Mouse (Mus musculus) lung, adult 18-20 months (tissue): ENCODE data around the gene Usmg5.
"Not testable (repeated sequence)": the region's sequence is repeated elsewhere in the genome, so short reads cannot be mapped to it uniquely, and the experiment has no call there.

ENCODE experiments used
- DNase-seq, 2 experiments: peaks; one replicate each; pipeline ENCODE4 v3.0.0; 2022; ENCODE audit warnings: mixed read lengths in 2 of 2

The Usmg5 gene

DNA sequence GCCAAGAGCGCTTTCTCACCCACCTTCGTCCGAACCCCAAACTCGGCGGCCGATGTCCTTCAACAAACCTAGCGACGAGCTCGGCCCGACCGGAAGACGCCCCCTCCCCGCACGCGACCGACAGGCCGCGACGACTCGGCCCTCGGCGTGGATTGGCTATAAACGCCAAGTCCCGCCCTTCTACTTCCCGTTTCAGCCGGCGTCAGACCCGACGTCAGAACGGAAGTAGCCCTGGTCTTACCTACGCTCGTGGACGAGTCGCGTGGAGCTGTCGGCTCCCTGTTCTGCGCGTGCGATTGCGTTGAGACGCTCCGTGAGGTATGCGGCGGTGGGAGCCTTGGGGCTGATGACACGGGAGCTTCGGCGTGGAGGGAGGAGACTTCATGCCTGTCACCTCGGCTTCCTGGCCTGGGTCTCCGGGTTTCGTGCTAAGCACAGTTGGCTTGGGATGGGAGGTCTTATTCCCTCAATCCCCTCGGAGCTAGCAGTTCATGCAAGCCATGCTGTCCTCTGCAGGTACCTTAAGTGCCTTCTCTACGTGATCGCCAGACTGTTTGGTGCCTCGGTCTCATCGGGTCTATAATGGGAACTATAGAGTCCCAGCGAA is at the start of gene Usmg5, which contains the start of gene Pdcd11:
Gene Usmg5, minus strand, starts transcription at position 98 of the 607 bp plus-strand sequence.
Gene Pdcd11, plus strand, starts transcription at position 219 of the 607 bp plus-strand sequence.
- peak; percentile 96 to 97 for DNase-seq

DNA sequence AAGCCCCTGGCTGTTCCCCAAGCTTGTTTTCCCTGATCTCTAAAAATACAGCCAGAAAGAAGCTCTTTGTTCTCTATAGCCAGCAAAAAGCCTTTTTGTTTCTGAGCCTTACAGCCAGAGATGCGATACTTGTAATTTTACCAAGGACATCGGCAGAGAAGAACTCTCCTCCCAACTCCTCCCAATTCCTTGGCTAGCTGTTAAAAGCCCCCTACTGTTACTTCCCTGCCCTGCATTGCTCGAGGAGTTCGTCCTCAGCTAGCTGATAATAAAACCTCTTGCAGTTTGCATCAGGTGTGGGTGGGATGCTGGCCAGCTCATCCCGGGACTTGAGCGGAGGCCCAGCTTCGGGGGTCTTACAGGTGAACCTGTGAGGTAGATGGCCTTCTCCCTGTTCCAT is 49.2 kb upstream of the Usmg5 start:
- not testable (repeated sequence) for DNase-seq

DNA sequence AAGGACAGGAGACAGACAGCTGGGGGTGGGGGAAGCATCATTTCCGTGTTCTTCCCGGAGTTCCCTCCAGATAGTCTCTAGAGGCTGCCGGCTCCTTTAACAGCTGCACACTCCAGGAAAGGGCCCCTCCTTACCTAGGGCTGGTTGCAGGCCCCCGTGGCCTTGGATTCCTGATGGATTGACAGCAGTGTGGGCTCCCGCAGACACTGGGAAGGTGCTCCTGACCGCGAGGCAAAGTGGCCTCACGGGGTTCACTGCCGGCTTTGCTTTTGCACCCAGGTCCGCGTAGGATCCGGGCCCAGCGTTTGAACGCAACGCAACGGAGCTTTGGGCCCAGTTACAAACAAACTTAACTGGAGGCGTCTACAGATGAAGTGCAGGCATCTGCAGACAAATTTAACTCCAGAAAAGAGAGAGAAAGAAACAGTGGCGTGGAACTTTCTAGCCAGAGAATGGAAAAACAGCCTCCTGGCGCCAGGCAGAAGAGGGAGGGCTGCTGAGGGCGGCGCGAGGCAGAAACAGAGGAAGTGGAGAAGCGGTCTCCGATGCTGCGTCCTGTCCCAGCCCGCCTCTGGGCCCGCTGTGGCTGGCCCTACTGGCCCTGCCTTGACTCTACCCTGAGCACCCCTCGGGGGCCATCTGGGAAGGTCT is 47.4 kb upstream of the Usmg5 start, which contains the start of gene Calhm2:
Gene Calhm2, minus strand, starts transcription at position 524 of the 651 bp plus-strand sequence.
- DNase-seq, result peak; percentile 60 to 64

DNA sequence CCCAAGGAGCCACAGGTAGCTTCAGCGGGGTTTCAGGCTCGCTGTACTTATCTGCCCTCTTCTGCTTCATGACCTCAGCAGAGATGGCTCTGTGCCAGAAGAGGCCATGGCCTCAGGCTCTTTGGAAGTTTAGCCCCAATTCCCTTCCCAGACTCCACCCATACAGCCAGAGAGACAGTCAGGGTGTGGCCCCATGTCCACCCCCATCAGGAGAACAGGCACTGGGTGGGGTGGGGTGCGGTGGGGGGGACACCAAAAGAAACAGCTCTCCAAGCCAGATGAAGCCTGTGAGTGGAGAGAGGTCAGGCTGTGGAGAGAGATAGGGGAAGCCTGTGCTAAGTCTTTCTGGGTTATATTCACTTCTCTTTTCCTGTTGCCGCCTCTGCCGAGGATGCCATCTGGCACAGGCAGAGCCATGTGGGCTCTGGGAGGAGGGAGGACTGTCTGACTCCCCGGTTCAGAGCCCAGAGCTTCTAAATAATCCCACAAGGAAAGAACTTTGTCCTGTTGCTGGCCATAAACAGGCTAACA is 46.7 kb upstream of the Usmg5 start:
- peak; percentile 70 to 77 for DNase-seq

DNA sequence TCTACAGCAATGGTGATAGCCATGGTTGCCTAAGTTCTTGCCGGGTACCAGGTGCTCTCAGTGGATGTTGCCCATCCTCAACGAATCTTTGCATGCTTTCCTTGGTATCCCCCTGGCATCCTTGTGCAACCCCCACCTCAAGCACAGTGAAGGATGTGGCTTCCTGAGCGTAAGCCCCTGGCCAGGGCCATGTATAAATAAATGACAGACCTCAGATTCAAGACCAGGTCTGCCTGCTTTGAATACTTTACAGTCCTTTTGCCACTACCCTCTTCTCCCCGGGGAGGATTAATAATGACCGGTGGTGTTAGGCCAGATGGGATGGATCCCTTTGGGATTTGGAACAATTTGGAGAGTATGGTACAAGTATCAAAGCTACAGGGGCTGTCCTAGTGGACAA is 45.7 kb upstream of the Usmg5 start:
- no peak for DNase-seq

DNA sequence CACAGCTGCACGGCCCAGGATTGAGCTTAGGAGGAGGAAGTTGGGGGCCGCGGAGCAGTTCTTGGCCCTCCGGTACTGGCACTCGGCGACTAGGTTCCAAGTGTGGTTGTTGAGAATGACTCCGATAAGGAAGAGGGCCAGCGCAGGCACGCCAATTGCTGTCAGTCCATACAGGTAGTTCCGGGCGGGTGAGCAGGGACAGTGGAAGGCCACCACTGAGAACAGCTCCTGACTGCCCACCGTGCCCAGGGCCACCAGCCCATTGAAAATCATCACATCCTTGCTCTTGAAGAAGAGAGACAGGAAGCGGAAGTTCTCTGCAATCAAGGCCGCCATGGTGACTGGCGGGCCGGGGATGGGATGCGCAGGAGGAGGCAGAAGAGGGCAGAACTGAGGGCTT is 45.1 kb upstream of the Usmg5 start:
- DNase-seq, result no peak

DNA sequence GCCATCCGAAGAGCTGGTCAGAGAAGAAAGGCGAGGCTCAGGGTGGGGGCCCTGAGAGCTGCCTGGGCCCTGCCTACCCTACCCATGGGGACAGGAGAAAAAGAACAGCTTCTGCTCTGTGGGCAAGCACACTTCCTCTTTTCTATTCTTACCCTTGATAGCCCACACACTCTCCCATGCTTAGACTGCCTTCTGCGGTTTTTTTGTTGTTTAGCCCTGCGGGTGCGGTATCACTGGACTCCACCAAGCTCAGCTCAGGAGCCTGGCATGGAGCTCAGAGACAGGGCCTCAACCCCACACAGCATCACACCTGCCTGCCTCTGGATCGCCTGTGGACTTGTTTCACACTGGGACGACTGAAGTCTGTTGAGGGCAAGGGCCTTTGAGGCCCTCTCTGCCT is 42.7 kb upstream of the Usmg5 start:
- peak; percentile 14 to 26 for DNase-seq

DNA sequence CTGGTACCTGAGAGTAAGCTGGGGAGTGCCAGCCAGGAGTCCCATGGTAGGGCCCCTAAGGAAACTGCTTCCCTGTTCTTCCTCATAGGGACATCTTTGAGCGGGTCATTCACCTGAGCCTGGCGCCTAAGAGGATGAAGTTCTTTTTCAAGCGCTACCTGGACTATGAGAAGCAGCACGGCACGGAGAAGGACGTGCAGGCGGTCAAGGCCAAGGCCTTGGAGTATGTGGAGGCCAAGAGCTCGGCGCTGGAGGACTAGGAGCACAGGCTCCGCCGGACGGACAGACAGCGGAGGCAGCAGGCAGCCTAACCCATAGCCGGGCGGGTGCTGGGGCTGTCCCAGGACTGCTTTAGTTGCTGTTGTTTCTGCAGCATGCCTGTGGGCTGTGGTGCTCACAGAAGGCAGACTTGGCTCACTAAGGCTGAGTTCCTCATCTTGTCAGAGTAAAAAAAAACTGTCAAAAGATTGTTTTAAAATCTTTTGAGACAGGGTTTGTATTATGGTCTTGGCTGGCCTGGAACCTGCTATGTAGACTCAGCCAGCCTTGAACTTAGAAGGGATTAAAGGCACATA is 40.2 kb upstream of the Usmg5 start:
- no peak for DNase-seq

DNA sequence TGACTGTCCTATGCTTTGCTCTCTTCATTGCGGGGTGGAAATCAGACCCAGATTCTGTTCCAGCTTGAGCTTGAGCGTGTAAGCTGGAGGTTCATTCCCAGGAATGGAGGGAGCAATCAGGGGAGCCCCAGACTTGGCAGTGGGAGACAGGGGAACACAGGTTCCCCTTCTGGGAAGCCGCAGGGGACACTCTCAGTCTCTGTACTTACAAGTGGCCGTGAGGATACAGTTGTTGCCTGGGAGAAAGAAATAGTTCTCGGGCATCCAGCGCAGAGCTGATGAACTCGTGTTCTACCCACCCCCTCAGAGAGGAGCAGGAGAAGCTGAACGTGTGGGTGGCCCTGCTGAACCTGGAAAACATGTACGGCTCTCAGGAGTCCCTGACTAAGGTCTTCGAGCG is 38.4 kb upstream of the Usmg5 start:
- DNase-seq, result no peak

DNA sequence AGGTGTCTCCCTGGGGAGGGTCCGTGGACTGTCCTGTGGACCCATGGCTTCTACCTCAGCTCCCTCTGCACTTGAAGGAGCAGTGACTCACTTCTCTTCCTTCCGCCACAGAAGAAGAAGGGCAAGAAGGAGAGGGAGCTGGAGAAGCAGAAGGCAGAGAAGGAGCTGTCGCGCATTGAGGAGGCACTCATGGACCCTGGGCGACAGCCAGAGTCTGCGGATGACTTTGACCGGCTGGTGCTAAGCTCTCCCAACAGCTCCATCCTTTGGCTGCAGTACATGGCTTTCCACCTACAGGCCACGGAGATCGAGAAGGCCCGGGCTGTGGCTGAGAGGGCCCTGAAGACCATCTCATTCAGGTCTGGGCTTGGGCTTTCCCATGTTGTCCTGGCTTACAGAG is 37.7 kb upstream of the Usmg5 start:
- DNase-seq, result no peak

DNA sequence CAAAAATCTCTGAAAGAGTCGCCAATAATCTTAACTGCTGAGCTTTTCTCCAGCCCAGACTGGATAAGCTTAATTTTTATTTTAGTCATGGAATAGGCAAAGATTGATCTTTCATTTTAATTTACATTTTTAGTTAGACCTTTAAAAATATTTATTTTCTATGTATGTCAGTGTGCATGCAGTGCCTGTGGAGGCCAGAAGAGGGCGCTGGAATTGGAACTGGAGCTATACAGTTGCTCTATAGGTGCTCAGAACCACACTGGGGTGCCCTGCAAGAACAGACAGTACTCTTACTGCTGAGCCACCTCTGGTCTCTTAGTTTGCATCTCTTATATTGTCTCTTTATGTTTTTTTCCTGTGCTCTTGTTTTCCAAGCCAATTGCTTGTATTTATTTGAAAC is 32.4 kb upstream of the Usmg5 start:
- DNase-seq, result no peak

DNA sequence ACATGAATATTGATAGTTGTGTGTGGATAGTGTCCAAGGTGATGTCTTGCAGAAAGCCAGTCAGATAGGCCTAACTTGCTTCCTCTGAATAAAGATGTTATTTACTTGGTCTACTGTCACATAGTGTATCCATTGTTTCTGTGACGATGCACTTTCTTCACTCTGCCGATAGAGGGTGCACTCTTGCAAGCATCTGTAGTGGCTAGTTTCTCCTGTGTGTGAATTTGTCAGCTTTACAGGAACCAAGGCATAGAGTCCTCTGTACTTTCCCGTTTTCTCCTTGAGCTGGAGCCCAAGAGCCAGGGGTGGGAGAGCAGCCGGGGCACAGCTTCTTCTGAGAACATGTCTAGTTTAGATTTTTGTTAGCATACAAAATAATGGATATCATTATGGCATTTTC is 30.6 kb upstream of the Usmg5 start:
- peak in 1 of 2 experiments; percentile 13 for DNase-seq

DNA sequence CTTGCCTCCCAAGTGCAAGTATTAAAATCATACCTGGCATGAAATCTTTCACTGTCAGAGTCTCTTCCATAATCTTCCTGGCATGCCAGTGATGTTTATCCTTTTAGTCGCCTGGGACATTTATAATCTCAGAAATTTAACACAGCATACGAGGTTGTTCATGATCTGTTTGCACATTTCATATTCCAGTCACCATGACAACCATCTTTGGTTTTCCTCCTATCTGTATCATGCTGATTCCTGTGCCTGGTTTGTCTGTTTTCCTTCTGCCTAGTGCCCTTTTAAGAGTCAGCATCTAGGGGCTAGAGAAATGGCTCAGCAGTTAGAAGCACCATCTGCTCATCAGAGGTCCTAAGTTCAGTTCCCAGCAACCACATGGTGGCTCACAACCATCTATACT is 28.2 kb upstream of the Usmg5 start:
- no peak for DNase-seq

DNA sequence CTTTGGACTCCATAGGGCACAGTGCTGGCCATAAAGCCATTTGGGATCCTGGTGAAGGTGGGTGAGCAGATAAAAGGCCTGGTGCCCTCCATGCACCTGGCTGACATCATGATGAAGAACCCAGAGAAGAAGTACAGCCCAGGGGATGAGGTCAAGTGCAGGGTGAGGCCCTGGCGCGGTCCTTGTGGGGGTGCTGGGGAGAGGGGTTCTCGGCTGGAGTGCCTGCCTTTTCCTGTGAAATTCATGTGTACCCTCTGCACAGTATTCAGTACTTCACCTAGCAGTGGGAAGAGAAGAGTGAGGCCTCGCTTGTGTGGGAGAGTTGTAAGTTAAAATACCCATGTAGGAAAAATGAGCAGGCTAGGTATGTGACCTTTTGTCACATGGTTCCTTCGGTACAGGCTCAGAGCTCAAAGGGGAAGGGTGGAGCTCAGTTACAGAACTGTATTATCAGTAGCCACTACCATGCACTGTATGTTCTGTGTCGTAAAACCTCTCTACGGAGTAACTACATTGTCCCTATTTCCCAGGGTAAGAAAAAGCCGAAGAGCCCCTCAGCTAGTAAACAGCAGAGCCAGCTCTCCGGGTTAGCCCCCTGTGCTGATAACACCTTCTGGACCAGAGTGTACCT is 14.3 kb upstream of the Usmg5 start:
- DNase-seq, result no peak

DNA sequence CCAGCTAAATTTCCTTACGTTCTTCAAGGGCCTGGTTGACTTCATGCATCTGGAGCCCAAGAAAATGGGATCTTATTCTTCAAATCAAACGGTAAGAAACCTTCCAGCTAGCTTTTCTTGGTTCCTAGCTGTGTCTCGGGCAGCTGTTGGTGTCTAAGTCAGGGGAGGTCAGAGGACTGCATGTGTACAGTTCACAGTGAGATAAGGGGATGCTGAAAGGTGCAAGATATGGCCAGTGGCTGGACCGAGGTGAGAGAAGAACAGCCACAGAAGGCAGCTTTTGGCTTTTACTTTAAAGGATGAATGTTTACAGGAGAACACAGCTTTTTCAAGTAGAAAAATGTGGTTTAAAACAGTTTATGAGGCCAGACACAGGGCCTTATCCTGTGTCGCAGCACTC is 10.6 kb upstream of the Usmg5 start:
- no peak for DNase-seq

DNA sequence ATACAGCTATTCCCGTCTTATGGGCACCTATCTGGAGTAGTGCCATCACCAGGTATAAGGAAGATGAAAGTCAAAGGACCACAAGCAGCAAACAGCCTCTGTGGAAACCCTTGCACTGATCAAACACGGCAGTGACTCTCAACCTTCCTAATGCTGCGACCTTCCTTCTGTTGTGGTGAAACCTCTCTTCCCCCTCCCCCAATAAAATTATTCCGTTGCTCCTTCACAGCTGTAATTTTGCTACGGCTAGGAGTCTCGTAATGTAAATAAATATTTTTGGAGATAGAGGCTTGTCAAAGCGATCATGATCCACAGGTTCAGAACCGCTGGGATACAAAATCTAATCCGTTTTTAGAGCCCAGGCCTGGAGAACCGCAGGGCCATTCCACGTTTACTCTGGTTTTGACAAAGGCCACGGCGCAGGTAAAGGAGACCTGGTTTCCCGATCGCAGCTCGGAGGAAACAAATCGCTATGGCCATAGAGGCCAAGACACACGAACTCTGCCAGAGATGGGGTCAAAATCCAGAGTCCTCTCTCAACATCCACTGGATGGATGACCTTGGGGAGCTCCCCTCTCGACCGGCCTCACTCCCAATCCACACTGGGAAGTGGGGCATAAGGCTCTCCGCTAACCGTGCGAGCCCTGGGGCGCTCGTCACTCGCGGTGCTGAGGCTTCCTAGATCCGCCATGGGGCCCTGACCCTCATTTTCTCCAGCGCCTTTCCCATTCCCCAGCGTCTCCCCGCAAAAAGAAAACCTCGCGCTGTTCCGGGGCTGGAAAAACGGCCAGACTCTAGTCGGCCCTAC is 525 bp downstream of the Usmg5 start:
- DNase-seq, result no peak

DNA sequence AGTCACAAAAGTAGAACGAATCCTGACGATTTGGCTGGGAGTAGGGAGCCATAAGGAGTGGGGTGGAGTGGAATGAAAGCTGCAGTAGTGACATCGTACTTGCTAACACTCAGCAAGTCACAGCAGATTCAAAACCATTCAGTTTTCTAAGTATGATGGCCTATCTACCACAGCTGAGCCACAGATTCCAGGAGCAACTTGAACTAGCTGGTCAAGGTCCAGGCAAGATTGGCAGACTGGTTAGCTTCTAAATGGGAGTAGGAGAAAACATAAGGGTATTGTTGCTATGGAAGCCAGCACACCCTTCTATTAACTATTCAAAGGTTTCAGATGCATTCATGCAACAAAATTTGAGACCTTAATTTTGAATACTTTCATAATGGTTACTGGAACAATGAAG is 2.2 kb downstream of the Usmg5 start:
- no peak for DNase-seq

DNA sequence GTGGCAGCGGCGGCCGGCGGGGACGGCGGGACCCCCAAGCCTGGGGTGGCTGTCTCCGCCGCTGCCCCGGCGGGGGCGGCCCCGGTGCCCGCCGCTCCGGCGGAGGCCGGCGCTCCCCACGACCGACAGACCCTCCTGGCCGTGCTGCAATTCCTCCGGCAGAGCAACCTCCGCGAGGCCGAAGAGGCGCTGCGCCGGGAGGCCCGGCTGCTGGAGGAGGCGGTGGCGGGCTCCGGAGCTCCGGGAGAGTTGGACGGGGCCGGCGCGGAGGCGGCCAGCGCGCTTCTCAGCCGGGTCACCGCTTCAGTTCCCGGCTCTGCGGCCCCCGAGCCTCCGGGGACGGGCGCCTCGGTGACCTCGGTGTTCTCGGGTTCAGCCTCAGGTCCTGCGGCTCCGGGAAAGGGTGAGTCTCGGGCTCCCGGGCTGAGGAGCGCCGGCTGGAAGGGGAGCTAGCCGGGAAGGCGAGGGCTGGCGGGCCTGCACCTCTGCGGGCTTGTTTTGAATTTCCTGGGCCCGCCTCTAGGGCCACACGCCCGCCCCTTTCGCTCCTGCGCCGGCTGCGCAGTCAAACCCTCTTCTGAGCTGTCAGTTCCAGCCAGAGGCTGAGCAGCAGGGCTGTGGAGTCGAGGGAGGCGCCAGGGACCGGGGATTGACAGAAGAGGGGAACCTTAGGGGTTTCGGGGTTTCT is 22.4 kb downstream of the Usmg5 start:
- peak; percentile 87 to 89 for DNase-seq

DNA sequence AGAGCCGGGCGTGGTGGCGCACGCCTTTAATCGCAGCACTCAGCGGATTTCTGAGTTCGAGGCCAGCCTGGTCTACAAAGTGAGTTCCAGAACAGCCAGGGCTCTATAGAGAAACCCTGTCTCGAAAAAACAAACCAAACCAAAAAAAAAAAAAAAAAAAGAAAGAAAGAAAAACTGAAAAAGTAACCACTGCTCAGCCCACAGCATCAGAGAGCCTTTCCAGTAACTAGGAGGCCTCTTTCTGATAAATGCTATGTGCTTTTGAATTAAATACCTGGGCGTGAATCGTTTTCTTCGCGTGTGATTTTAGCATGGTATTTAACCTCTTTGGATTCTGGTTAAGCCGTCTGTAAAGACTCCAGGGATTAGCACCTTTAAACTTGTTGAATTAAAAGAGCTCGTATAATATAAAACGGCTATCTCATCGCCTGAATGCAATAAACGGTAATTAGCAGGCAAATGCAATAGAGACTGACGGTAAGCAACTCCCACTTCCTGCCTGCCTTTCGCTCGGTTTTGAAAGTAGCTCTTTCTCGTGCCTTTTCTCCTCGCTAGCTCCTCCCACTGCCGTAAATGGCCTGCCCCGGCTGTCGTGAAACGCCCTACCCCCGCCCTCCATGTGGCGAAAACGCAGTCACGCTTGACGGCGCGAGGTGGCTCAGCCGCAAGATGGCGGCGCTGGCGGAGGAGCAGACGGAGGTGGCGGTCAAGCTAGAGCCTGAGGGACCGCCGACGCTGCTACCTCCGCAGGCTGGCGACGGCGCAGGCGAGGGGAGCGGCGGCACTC is 23.2 kb downstream of the Usmg5 start, which contains the start of gene Taf5:
Gene Taf5, plus strand, starts transcription at position 651 of the 787 bp plus-strand sequence.
- DNase-seq, result peak; percentile 97 to 98

DNA sequence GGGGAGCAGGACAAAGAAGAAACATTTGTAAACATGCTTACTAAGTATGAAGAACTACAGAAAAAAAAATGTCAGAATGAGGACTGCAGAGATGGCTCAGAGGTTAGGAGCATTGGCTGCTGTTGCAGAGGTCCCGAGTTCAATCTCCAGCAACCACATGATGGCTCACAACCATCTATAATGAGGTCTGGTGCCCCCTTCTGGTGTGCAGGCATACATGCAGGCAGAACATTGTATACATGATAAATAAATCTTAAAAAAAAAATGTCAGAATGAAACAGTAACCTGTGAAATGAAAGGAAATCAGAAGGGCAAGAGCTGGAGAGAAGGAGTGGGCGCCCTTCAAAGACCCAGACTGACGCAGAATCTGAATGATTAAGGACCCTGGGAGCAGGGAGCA is 24.6 kb downstream of the Usmg5 start:
- no peak for DNase-seq

DNA sequence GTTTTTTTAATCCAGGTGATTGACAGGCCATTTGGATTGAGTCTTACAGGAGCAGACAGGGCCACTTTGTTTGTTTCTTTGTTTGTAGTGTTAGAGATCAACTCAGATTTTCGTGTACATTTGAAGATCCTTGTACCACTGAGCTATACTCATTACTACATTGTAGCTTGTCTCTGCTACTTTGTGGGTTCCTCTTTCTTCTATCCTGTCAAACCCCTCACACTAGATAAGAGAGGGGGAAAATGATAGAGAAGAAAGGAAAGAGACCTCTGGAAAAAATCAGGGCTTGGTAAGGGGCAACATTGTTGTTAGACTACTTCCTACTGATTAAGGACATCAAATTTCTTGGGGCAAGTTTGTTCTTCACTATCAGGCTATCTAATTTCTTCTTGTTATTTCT is 32.8 kb downstream of the Usmg5 start:
- no peak for DNase-seq
